Mouse (Mus musculus) stomach, adult 2 months (tissue): ENCODE results near the gene Gm13696. TPM values are rescaled to one million over a fixed set of nuclear protein-coding genes. Genes with fewer than 3 reads are reported as not detected.

Experiments
- polyA plus RNA-seq: library from polyadenylated mRNA; depleted of rRNA; stranded (reverse); fragments of >200 nt; gene quantifications from 2 replicates; pipeline ENCODE4 v1.2.3, GENCODE M21; 2012; rRNA removed

The Gm13696 gene
- polyA plus RNA-seq: not detected in 2 replicates

DNA sequence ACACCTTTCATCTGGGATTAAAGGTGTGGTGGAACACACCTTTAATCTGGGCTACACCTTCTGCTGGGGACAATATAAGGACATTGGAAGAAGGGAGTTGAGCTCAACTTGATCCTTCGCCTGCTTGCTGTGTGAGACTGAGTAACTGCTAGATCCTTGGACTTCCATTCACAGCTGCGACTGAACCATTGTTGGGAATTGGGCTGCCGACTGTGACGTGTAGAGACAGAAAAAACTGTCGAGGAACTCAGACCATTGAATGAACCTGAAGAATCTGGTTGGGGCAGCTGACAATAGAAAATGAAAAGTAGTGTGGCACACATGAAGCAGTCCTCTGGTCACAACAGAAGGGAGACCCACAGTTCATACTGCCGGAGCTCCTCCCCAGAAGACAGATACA is at the start of gene Gm13696:
Gene Gm13696 (plus strand): TSS at position 301 of the 400 bp plus-strand sequence.

GRCm38 (mm10) chr2:83940931-83941361 is 32.0 kb upstream of the Gm13696 start, which contains the start of gene Zswim2:
Zswim2 (minus strand) TSS chr2:83941228.

GRCm38 (mm10) chr2:83955393-83955792 is 17.5 kb upstream of the Gm13696 start, which contains the start of gene Gm13698:
Gm13698 (plus strand) TSS chr2:83955693.

DNA sequence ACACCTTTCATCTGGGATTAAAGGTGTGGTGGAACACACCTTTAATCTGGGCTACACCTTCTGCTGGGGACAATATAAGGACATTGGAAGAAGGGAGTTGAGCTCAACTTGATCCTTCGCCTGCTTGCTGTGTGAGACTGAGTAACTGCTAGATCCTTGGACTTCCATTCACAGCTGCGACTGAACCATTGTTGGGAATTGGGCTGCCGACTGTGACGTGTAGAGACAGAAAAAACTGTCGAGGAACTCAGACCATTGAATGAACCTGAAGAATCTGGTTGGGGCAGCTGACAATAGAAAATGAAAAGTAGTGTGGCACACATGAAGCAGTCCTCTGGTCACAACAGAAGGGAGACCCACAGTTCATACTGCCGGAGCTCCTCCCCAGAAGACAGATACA is 11.7 kb upstream of the Gm13696 start, which contains the start of gene Gm13693:
Gene Gm13693 (plus strand): TSS at position 301 of the 400 bp plus-strand sequence.

DNA sequence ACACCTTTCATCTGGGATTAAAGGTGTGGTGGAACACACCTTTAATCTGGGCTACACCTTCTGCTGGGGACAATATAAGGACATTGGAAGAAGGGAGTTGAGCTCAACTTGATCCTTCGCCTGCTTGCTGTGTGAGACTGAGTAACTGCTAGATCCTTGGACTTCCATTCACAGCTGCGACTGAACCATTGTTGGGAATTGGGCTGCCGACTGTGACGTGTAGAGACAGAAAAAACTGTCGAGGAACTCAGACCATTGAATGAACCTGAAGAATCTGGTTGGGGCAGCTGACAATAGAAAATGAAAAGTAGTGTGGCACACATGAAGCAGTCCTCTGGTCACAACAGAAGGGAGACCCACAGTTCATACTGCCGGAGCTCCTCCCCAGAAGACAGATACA is 5.9 kb upstream of the Gm13696 start, which contains the start of gene Gm13695:
Gene Gm13695 (plus strand): TSS at position 301 of the 400 bp plus-strand sequence.

DNA sequence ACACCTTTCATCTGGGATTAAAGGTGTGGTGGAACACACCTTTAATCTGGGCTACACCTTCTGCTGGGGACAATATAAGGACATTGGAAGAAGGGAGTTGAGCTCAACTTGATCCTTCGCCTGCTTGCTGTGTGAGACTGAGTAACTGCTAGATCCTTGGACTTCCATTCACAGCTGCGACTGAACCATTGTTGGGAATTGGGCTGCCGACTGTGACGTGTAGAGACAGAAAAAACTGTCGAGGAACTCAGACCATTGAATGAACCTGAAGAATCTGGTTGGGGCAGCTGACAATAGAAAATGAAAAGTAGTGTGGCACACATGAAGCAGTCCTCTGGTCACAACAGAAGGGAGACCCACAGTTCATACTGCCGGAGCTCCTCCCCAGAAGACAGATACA is 5.7 kb downstream of the Gm13696 start, which contains the start of gene Gm13694:
Gene Gm13694 (plus strand): TSS at position 301 of the 400 bp plus-strand sequence.

GRCm38 (mm10) chr2:83984443-83984842 is 11.5 kb downstream of the Gm13696 start, which contains the start of gene Gm13697:
Gm13697 (plus strand) TSS chr2:83984743.

DNA sequence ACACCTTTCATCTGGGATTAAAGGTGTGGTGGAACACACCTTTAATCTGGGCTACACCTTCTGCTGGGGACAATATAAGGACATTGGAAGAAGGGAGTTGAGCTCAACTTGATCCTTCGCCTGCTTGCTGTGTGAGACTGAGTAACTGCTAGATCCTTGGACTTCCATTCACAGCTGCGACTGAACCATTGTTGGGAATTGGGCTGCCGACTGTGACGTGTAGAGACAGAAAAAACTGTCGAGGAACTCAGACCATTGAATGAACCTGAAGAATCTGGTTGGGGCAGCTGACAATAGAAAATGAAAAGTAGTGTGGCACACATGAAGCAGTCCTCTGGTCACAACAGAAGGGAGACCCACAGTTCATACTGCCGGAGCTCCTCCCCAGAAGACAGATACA is 17.3 kb downstream of the Gm13696 start, which contains the start of gene Gm13691:
Gene Gm13691 (plus strand): TSS at position 301 of the 400 bp plus-strand sequence.

Other genes starting within 250 kb of the Gm13696 start
- gene Itgav, start 248.7 kb upstream of the Gm13696 start, polyA plus RNA-seq: 33.2 and 36.1 TPM in 2 replicates
- gene Fam171b, start 160.5 kb upstream of the Gm13696 start, polyA plus RNA-seq: 0.27 and 0.35 TPM in 2 replicates
- gene Zswim2, start 31.9 kb upstream of the Gm13696 start, polyA plus RNA-seq: not detected in 2 replicates
- gene Gm13698, start 17.4 kb upstream of the Gm13696 start, polyA plus RNA-seq: not detected in 2 replicates
- gene Gm13693, start 11.6 kb upstream of the Gm13696 start, polyA plus RNA-seq: not detected in 2 replicates
- not detected in 2 replicates for gene Gm13695, start 5.8 kb upstream of the Gm13696 start, polyA plus RNA-seq
- gene Gm13694, start 5.8 kb downstream of the Gm13696 start, polyA plus RNA-seq: not detected in 2 replicates
- gene Gm13697, start 11.6 kb downstream of the Gm13696 start, polyA plus RNA-seq: not detected in 2 replicates
- not detected in 2 replicates for gene Gm13691, start 17.4 kb downstream of the Gm13696 start, polyA plus RNA-seq